19 mouse cellular contexts compared by ENCODE assay signal in the genomic region with DNA sequence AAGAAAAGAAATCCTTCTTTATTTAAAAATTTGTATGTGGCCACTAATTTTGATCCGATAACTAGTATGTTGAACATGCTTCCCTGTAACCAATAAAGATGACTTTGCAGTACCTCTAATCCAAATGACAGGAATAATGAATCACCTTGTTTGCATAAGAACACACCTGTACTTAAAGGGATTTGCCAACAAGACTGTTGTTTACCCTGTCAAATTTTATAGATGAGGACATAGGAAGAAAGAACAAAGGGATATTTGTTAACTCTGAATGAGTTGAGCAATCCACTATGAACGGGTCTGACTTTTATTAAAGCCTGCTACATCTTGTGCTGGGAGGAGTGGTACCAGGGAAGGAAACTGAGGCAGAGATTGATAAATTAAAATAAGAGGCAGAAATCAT.
"Had no signal": no experiment of that assay in that cellular context is flagged by ENCODE, and none has a peak within 500 bp of the region (broad histone marks: within the 10 kb centered on the region; RNA-seq: fewer than 3 reads in every experiment).

No protein-coding gene starts in this region.

- H3K4me3 ChIP-seq: kidney, embryonic 15.5 days; limb, embryonic 10.5 days; limb, embryonic 13.5 days; liver, embryonic 13.5 days; megakaryocyte, embryonic 14.5 days; midbrain, embryonic 10.5 days; midbrain, embryonic 13.5 days; myocyte; neural tube, embryonic 13.5 days had no signal

- H3K36me3 ChIP-seq: kidney, embryonic 15.5 days; limb, embryonic 10.5 days; limb, embryonic 13.5 days; liver, embryonic 13.5 days; midbrain, embryonic 10.5 days; midbrain, embryonic 13.5 days; neural tube, embryonic 13.5 days had no signal

- H3K27me3 ChIP-seq: kidney, embryonic 15.5 days; limb, embryonic 13.5 days; liver, embryonic 13.5 days; megakaryocyte, embryonic 14.5 days; midbrain, embryonic 13.5 days; neural tube, embryonic 13.5 days had no signal

- ATAC-seq: midbrain, embryonic 13.5 days; midbrain, embryonic 16.5 days had no signal

- H3K4me1 ChIP-seq: kidney, embryonic 15.5 days; limb, embryonic 10.5 days; liver, embryonic 13.5 days; megakaryocyte, embryonic 14.5 days had no signal

- H3K4me2 ChIP-seq: kidney, embryonic 15.5 days; limb, embryonic 13.5 days; liver, embryonic 13.5 days; lung, embryonic 14.5 days; midbrain, embryonic 13.5 days; neural tube, embryonic 13.5 days had no signal

- H3K9ac ChIP-seq: kidney, embryonic 15.5 days; limb, embryonic 13.5 days; liver, embryonic 13.5 days; lung, embryonic 14.5 days; midbrain, embryonic 13.5 days; neural tube, embryonic 13.5 days had no signal

- H3K27ac ChIP-seq: kidney, embryonic 15.5 days; limb, embryonic 10.5 days; limb, embryonic 13.5 days; liver, embryonic 13.5 days; midbrain, embryonic 10.5 days; midbrain, embryonic 13.5 days; neural tube, embryonic 13.5 days had no signal

- DNase-seq: kidney, adult 11 months; kidney, adult 8-10 months; kidney, postnatal 10 days; kidney, postnatal 4 days; liver; liver, embryonic 13.5 days; lung, postnatal 10 days; lung, postnatal 36 days; thymus, postnatal 25 days had no signal

- H3K9me3 ChIP-seq: kidney, embryonic 15.5 days; limb, embryonic 10.5 days; limb, embryonic 13.5 days; liver, embryonic 13.5 days; megakaryocyte, embryonic 14.5 days; midbrain, embryonic 10.5 days; midbrain, embryonic 13.5 days; neural tube, embryonic 13.5 days had no signal
